Mouse (Mus musculus) CD4-positive helper T cell, adult 2 months (primary cell): ENCODE results near the gene Svep1.

ENCODE experiments used
- DNase-seq: peaks from one replicate; pipeline ENCODE4 v3.0.0-alpha.2; 2012; ENCODE audit warnings: low read depth, missing footprints, low spot score

Gene Svep1

GRCm38 (mm10) chr4:58082588-58082987 is 124.1 kb downstream of the Svep1 start:
- DNase-seq = peak; percentile 49

DNA sequence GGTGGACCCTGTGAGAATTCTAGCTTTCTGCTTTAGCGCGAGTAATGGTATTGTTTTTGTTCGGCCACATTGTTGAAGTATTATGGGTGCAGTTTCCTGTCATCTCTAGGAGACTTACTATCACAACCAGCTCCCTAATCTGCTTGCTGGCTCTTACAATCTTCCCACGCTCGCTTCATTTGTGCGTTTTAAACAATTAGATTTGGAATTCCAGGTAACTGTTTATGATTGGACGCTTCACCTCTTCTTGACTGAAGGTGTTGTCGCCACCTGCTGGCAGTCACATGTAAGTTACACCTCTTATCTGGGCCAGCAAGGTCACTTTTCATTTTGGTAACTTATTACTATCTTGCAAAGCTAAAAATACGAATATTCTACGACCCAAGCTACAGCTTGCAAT is 127.0 kb downstream of the Svep1 start:
- DNase-seq = peak; percentile 38

GRCm38 (mm10) chr4:58077950-58078349 is 128.7 kb downstream of the Svep1 start:
- DNase-seq = no peak

DNA sequence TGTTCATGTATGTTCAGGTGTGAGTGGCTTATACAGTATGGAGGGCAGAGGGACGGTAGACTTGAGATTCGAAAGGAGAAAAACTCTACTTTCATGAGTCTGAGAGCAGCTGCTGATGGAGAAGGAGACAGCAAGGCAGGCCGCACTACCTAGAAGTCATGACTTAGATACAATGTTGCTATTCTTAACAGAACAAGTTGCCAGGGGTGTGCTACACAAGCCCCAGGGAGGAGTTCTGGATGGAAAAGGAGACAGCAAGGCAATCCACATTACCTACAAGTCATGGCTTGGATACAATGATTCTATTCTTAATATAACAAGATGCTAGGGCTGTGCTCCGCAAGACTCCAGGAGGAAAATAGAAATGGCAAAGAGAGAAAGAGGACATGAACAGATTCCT is 129.1 kb downstream of the Svep1 start:
- no peak for DNase-seq

DNA sequence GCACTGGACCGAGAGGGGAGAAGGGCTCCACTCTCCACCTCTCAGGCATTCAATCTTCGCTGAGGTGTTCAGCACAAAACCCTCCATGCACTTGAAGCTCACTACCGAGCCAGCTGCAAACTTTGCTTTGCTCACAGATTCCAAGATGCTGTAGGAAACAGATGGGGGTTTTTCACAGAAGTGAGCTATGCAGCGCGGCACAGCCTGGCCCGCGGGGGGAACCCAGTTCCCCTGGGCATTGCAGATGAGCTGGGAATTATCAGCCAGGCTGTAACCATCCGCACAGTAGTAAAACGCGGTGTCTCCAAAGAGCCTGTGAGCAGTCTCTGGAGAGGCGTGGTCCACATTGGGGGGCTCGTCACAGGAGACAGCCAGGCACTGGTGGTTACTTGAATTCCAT is 133.8 kb downstream of the Svep1 start:
- DNase-seq = no peak

GRCm38 (mm10) chr4:58068886-58069285 is 137.8 kb downstream of the Svep1 start:
- no peak for DNase-seq

DNA sequence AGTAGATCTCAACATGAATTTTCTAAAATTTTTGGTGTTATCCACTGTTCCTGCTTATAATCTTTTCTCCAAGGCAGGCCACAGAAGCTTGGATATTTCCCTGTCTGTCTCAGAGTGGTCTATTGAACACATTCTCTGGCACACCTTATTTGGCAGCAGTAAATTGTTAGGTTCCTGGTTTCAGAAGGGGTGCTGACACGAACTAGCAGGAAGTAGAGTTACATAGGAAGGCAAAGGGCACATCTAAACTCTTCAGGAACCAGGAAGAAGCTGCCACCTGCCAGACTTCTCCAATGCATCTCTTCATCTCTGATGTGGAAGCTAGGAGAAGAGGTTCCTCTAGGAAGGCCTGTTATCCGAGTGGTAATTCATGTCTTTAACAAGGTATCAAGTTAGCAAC is 141.9 kb downstream of the Svep1 start:
- DNase-seq = no peak

DNA sequence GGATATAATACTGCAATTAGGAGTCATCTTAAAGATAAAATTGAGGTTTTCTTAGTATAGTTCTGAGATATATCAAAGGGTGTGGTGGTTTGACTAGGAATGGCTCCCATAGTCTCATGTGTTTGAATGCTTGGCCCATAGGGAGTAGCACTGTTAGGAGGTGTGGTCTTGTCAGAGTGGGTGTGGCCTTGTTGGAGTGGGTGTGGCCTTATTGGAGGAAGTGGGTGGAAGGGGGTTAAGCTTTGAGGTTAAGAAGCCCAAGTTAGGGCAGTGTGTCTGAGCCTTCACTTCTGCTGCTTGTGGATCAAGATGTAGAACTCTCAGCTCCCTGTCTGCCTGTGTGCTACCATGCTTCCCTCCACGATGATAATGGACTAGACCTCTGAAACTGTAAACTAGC is 143.7 kb downstream of the Svep1 start:
- no peak for DNase-seq

DNA sequence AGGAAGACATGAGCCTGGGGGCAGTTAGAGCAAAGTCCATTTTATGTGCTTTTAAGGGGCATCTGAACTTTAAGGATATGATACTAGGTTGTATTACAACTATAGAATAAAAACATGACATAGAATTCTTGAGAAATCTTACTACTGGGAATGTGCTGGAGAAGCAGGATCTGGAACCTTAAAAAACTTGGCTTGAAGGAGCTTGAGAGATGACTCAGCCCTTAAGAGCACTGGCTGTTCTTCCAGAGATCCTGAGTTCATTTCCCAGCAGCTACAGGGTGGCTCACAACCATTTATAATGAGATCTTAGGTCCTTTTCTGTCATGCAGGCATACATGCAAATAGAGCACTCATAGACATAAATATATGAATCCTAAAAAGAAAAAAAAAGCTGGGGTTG is 151.0 kb downstream of the Svep1 start:
- DNase-seq = no peak

DNA sequence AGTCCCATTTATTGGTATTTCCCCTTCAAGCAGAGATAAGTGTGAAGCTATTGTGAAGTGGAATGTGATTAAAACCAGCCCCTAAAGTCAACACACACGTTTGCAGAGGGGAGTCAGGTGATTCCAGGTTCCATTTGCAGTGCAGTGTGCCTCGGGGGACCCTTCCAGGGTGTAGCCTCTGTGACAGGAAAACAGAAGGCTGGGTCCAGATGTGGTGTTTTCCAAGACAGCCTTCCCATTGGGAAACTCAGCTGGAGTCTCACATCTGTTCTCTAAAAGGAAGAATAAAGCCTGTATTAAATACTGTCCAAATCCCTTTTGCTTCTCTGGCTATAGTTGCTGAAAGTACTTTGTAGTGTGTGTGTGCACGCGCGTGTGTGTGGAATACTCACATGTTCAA is 152.2 kb downstream of the Svep1 start:
- DNase-seq = no peak

- peak; percentile 52 for DNase-seq
Observed at GRCm38 (mm10) chr4:58050746-58051145, 155.9 kb downstream of the Svep1 start.

DNA sequence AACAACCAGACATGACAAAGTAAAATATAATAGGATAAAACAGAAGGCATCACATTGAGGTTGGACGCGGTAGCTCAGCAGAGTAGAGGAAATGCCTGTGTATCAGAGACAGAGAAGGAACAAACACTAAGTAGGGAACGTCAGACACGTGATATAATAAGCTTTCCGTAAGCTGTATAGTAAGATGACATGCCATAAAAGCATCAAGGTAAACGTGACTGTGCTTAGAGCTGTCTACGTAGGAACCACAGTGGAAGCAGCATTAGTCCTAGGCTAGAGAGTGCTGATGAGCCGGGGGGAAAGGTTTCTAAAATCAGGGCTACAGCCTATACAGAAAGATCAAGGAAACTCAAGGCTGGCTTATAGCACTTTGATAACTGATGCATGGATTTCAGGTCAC is 156.4 kb downstream of the Svep1 start:
- peak; percentile 14 for DNase-seq

GRCm38 (mm10) chr4:58044833-58045232 is 161.8 kb downstream of the Svep1 start:
- no peak for DNase-seq

- DNase-seq = no peak
Observed at GRCm38 (mm10) chr4:58044356-58044755, 162.3 kb downstream of the Svep1 start.

GRCm38 (mm10) chr4:58040093-58040492 is 166.6 kb downstream of the Svep1 start:
- DNase-seq = no peak

GRCm38 (mm10) chr4:58037096-58037705 is 169.5 kb downstream of the Svep1 start:
- DNase-seq = no peak

DNA sequence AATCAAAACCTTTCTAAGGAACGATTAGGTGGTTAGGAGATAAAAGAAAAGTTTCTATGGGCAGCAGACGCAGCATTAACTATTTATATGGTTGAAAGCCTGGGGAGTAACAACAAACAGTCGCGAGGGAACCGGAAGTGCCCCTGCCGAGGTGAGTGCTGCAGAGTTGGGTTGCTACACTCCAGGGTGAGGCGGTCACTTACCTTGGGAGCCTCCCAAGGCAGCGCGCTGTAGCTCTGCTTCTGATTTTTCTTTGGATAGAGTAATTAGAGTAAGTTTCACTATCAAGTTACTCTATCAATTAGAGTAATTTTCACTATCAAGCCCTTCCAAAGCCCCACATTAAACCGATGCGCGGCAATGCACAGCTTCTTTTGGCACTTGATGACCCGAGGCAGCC is 172.0 kb downstream of the Svep1 start:
- DNase-seq = no peak

GRCm38 (mm10) chr4:58032714-58033113 is 173.9 kb downstream of the Svep1 start:
- no peak for DNase-seq

DNA sequence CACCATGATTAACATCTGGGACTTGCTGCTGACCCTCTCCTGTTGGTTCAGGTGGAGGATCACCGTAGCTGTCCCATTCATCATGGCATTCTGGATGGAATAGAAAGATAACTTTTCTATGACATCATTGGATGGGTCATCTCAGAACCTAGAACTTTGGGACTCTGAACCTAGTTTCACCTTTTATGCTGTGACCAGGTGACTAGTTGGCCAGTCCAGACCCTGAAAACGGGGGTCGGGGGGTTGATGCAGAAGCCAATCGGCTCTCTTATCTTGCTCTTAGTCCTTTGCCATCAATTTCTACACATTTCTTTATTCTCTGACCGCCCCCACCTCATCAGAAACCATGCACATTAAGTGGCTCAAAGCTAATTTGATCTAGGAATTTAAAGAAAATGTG is 197.6 kb downstream of the Svep1 start, which contains the start of gene Txndc8:
TSS of gene Txndc8 (minus strand) at position 101 of the 400 bp plus-strand sequence.
- no peak for DNase-seq

GRCm38 (mm10) chr4:58003501-58003900 is 203.2 kb downstream of the Svep1 start:
- no peak for DNase-seq
